In the genomic region with DNA sequence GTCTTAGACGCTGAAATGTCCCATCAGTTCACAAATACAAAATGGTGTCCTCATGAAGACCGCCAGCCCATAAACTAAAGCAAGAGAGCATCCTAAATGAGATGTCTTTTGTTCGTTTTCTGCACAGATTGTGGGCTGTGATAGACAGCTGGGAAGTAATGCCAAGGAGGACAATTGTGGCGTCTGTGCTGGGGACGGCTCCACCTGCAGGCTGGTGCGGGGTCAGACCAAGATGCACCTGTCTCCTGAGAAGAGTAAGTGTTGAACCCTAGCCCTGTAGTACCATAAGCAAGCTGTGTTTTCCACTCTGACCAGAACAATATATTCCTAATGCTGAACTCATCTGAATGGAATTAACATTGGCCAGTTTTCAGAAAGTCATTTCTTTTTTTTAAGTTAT, we compare ENCODE assay signal across 25 mouse cellular contexts.
DNase-seq lines count a peak whose midpoint lies in the region; ATAC-seq and TF ChIP-seq lines count a peak whose summit lies in the region.
"Had no signal": no experiment of that assay in that cellular context is flagged by ENCODE, and none has a peak within 500 bp of the region (broad histone marks: within the 10 kb centered on the region; RNA-seq: fewer than 3 reads in every experiment).

No protein-coding gene starts in this region.

- DNase-seq in gastrocnemius, adult 2 months: no peak
- DNase-seq in gastrocnemius, adult 8-10 months (ENCODE audit: low spot score in 2 of 2): no peak
- no peak for DNase-seq in lung, embryonic 14.5 days
- DNase-seq in lung, adult 2 months: no peak
- peak; percentile 18 for DNase-seq in 3T3-L1 (ENCODE audit: low read depth, low spot score)
- DNase-seq in ES-CJ7 (ENCODE audit: low read depth, low spot score): peak; percentile 11
- no peak for DNase-seq in embryonic facial prominence, embryonic 10.5 days (ENCODE audit: low spot score)
- DNase-seq: adrenal gland, adult 8-10 months; cerebellum, adult 2 months; cerebellum, postnatal 25 days; gastrocnemius, postnatal 25 days; heart, adult 18-20 months; kidney, adult 2 months; kidney, postnatal 10 days; layer of hippocampus, postnatal 36 days had no signal

- H3K4me1 ChIP-seq in lung, embryonic 14.5 days (ENCODE audit: insufficient read depth): no peaks in the 10 kb centered on the region
- no peaks in the 10 kb centered on the region for H3K4me1 ChIP-seq in lung, adult 2 months (ENCODE audit: control insufficient read depth, insufficient read depth, low read length)
- H3K4me1 ChIP-seq in hindbrain, embryonic 16.5 days (ENCODE audit: control insufficient read depth, insufficient read depth, low read depth, low read length): no peaks in the 10 kb centered on the region
- no peaks in the 10 kb centered on the region for H3K4me1 ChIP-seq in embryonic facial prominence, embryonic 10.5 days
- H3K4me1 ChIP-seq: forebrain, embryonic 13.5 days; hindbrain, embryonic 12.5 days; neural tube, embryonic 15.5 days; stomach, embryonic 15.5 days had no signal

- H3K27me3 ChIP-seq in lung, embryonic 14.5 days (ENCODE audit: insufficient read depth, low read length): no peaks in the 10 kb centered on the region
- no peaks in the 10 kb centered on the region for H3K27me3 ChIP-seq in hindbrain, embryonic 16.5 days (replicated peaks; ENCODE audit: control insufficient read depth, insufficient read depth, low read length)
- no peaks in the 10 kb centered on the region for H3K27me3 ChIP-seq in embryonic facial prominence, embryonic 10.5 days (replicated peaks; ENCODE audit: low read depth, poor library complexity, severe bottlenecking)
- H3K27me3 ChIP-seq: embryonic facial prominence, embryonic 13.5 days; forebrain, embryonic 13.5 days; hindbrain, embryonic 12.5 days; limb, embryonic 12.5 days; neural tube, embryonic 15.5 days; stomach, embryonic 15.5 days had no signal

- WGBS in lung, embryonic 14.5 days: 68% methylated on average over 6 of the region's 6 CpGs
- WGBS in lung, adult 2 months: 60% methylated on average over 6 of the region's 6 CpGs
- WGBS in hindbrain, embryonic 16.5 days: 68% methylated on average over 6 of the region's 6 CpGs
- WGBS in embryonic facial prominence, embryonic 10.5 days: 64% methylated on average over 6 of the region's 6 CpGs

- TF ChIP-seq CTCF in gastrocnemius, adult 2 months (IDR thresholded peaks at IDR 0.05): peak; percentile 18; the same call in 1 of the 2 replicates
- peak; percentile 36 for TF ChIP-seq CTCF in lung, embryonic 14.5 days (IDR thresholded peaks at IDR 0.05; ENCODE audit: low read depth)
- TF ChIP-seq CTCF in lung, adult 2 months (IDR thresholded peaks at IDR 0.05; ENCODE audit: insufficient read depth, low read length): no peak

- no peak for TF ChIP-seq POLR2A in lung, adult 2 months (IDR thresholded peaks at IDR 0.05; ENCODE audit: borderline replicate concordance, extremely low read depth, low read depth, low read length)

- no peaks in the 10 kb centered on the region for H3K9me3 ChIP-seq in lung, embryonic 14.5 days (ENCODE audit: low read depth, low read length)
- H3K9me3 ChIP-seq in hindbrain, embryonic 16.5 days (ENCODE audit: control insufficient read depth, low read length): no peaks in the 10 kb centered on the region
- no peaks in the 10 kb centered on the region for H3K9me3 ChIP-seq in embryonic facial prominence, embryonic 10.5 days
- H3K9me3 ChIP-seq: embryonic facial prominence, embryonic 13.5 days; forebrain, embryonic 13.5 days; hindbrain, embryonic 12.5 days; limb, embryonic 12.5 days; neural tube, embryonic 15.5 days; stomach, embryonic 15.5 days had no signal

- intact Hi-C loops in gastrocnemius, adult 2 months (cut with DNase I): no loop called here

- no peak overlapping the region for H3K27ac ChIP-seq in gastrocnemius, adult 2 months
- no peak overlapping the region for H3K27ac ChIP-seq in lung, embryonic 14.5 days (ENCODE audit: low read depth)
- H3K27ac ChIP-seq in hindbrain, embryonic 16.5 days (ENCODE audit: low read depth, low read length): no peak overlapping the region
- H3K27ac ChIP-seq in embryonic facial prominence, embryonic 10.5 days (replicated peaks): no peak overlapping the region
- H3K27ac ChIP-seq: embryonic facial prominence, embryonic 13.5 days; forebrain, embryonic 13.5 days; hindbrain, embryonic 12.5 days; limb, embryonic 12.5 days; neural tube, embryonic 15.5 days; stomach, embryonic 15.5 days had no signal

- no peak overlapping the region for H3K4me2 ChIP-seq in lung, embryonic 14.5 days
- no peak overlapping the region for H3K4me2 ChIP-seq in hindbrain, embryonic 16.5 days (ENCODE audit: low read length)
- H3K4me2 ChIP-seq: embryonic facial prominence, embryonic 13.5 days; forebrain, embryonic 13.5 days; hindbrain, embryonic 12.5 days; limb, embryonic 12.5 days; liver, embryonic 11.5 days; midbrain, embryonic 11.5 days; neural tube, embryonic 15.5 days; stomach, embryonic 15.5 days had no signal

- no peak for ATAC-seq in lung, embryonic 14.5 days (ENCODE audit: insufficient read depth)
- ATAC-seq in hindbrain, embryonic 16.5 days: no peak
- ATAC-seq: forebrain, embryonic 13.5 days had no signal

- no peak overlapping the region for H3K4me3 ChIP-seq in gastrocnemius, adult 2 months
- no peak overlapping the region for H3K4me3 ChIP-seq in lung, embryonic 14.5 days (ENCODE audit: low read depth, low read length)
- H3K4me3 ChIP-seq in lung, adult 2 months (replicated peaks; ENCODE audit: extremely low read depth, low read depth, low read length): no peak overlapping the region
- H3K4me3 ChIP-seq in hindbrain, embryonic 16.5 days (ENCODE audit: low read length): no peak overlapping the region
- no peak overlapping the region for H3K4me3 ChIP-seq in embryonic facial prominence, embryonic 10.5 days
- H3K4me3 ChIP-seq: embryonic facial prominence, embryonic 13.5 days; erythroblast, embryonic 14.5 days; forebrain, embryonic 13.5 days; hindbrain, embryonic 12.5 days; limb, embryonic 12.5 days; neural tube, embryonic 15.5 days; stomach, embryonic 15.5 days had no signal

- H3K9ac ChIP-seq in lung, embryonic 14.5 days: no peak overlapping the region
- no peak overlapping the region for H3K9ac ChIP-seq in hindbrain, embryonic 16.5 days (ENCODE audit: low read depth, low read length)
- H3K9ac ChIP-seq: embryonic facial prominence, embryonic 13.5 days; forebrain, embryonic 13.5 days; hindbrain, embryonic 12.5 days; limb, embryonic 12.5 days; neural tube, embryonic 15.5 days; stomach, embryonic 15.5 days had no signal

- no peaks in the 10 kb centered on the region for H3K36me3 ChIP-seq in lung, embryonic 14.5 days (ENCODE audit: insufficient read depth)
- H3K36me3 ChIP-seq in hindbrain, embryonic 16.5 days (ENCODE audit: control insufficient read depth, insufficient read depth, low read length): no peaks in the 10 kb centered on the region
- H3K36me3 ChIP-seq in embryonic facial prominence, embryonic 10.5 days (replicated peaks): no peaks in the 10 kb centered on the region
- H3K36me3 ChIP-seq: embryonic facial prominence, embryonic 13.5 days; hindbrain, embryonic 12.5 days; limb, embryonic 12.5 days; neural tube, embryonic 15.5 days; stomach, embryonic 15.5 days had no signal

Comparison
In these comparisons a context has a peak if more than half of its experiments do, and no peak if none do; other contexts are left out.
1. DNase-seq: peak in 3T3-L1 (single experiment) and ES-CJ7 (single experiment); none in gastrocnemius, adult 2 months (single experiment), gastrocnemius, adult 8-10 months (0 of 2), lung, embryonic 14.5 days (single experiment), lung, adult 2 months (single experiment) and embryonic facial prominence, embryonic 10.5 days (single experiment).